Mouse (Mus musculus): ENCODE results near the gene Gm3015. TPM values are rescaled to one million over a fixed set of nuclear protein-coding genes. Genes with fewer than 3 reads are reported as not detected.
"Not testable (repeated sequence)": the region's sequence is repeated elsewhere in the genome, so short reads cannot be mapped to it uniquely, and the experiment has no call there.

The Gm3015 gene
- polyA plus RNA-seq (2014; fragmentation: Nextera tagmentation; extraction: Ambion mirVana), result not detected in 2 replicates

GRCm38 (mm10) chr14:42768721-42769120 lies at the start of gene Gm3015:
Gene Gm3015 (minus strand): TSS chr14:42768821.
- no CpG with 5 or more reads among the region's 1 CpGs for WGBS
- not testable (repeated sequence) for H3K4me2 ChIP-seq (replicated peaks; ENCODE audit: low read depth, low read length); H3K9ac ChIP-seq (ENCODE audit: low read depth, low read length); ATAC-seq (ENCODE audit: low FRiP score, low TSS enrichment); H3K27ac ChIP-seq (ENCODE audit: low read depth, low read length); H3K27me3 ChIP-seq (ENCODE audit: control insufficient read depth, insufficient read depth, low read length); H3K4me3 ChIP-seq (ENCODE audit: low read length); H3K9me3 ChIP-seq (ENCODE audit: control insufficient read depth, low read length); H3K4me1 ChIP-seq (ENCODE audit: control insufficient read depth, insufficient read depth, low read length); H3K36me3 ChIP-seq (ENCODE audit: control insufficient read depth, insufficient read depth, low read length)

- not testable (repeated sequence) for H3K4me1 ChIP-seq (ENCODE audit: control insufficient read depth, insufficient read depth, low read length); H3K9ac ChIP-seq (ENCODE audit: low read depth, low read length); H3K4me3 ChIP-seq (ENCODE audit: low read length); H3K9me3 ChIP-seq (ENCODE audit: control insufficient read depth, low read length); H3K4me2 ChIP-seq (replicated peaks; ENCODE audit: low read depth, low read length); H3K27me3 ChIP-seq (ENCODE audit: control insufficient read depth, insufficient read depth, low read length); ATAC-seq (ENCODE audit: low FRiP score, low TSS enrichment); H3K27ac ChIP-seq (ENCODE audit: low read depth, low read length); H3K36me3 ChIP-seq (ENCODE audit: control insufficient read depth, insufficient read depth, low read length)
Measured at GRCm38 (mm10) chr14:42797887-42798286, 29.3 kb upstream of the Gm3015 start, which contains the start of gene Gm10377. Gene Gm10377 (minus strand): TSS chr14:42797987.

Other genes with a start within 250 kb of the Gm3015 start
- gene Gm8024, start 244.5 kb downstream of the Gm3015 start, polyA plus RNA-seq (2014; fragmentation: Nextera tagmentation; extraction: Ambion mirVana), result not detected in 2 replicates
- not detected in 2 replicates for gene Gm17124, start 168.9 kb downstream of the Gm3015 start, polyA plus RNA-seq (2014; fragmentation: Nextera tagmentation; extraction: Ambion mirVana)
- not detected in 2 replicates for gene Gm3633, start 126.9 kb downstream of the Gm3015 start, polyA plus RNA-seq (2014; fragmentation: Nextera tagmentation; extraction: Ambion mirVana)
- gene Gm10378, start 112.9 kb downstream of the Gm3015 start, polyA plus RNA-seq (2014; fragmentation: Nextera tagmentation; extraction: Ambion mirVana), result not detected in 2 replicates
- not detected in 2 replicates for gene Gm10377, start 29.2 kb upstream of the Gm3015 start, polyA plus RNA-seq (2014; fragmentation: Nextera tagmentation; extraction: Ambion mirVana)
- gene Gm21977, start 84.7 kb upstream of the Gm3015 start, polyA plus RNA-seq (2014; fragmentation: Nextera tagmentation; extraction: Ambion mirVana), result not detected in 2 replicates
- gene Gm8082, start 224.8 kb upstream of the Gm3015 start, polyA plus RNA-seq (2014; fragmentation: Nextera tagmentation; extraction: Ambion mirVana), result not detected in 2 replicates
- not detected in 2 replicates for gene Gm10376, start 246.8 kb upstream of the Gm3015 start, polyA plus RNA-seq (2014; fragmentation: Nextera tagmentation; extraction: Ambion mirVana)

Measured in kidney, embryonic 14.5 days (tissue).